Mouse (Mus musculus) layer of hippocampus, postnatal 25 days (tissue): ENCODE results near the gene Hs3st5. TPM values are rescaled to one million over a fixed set of nuclear protein-coding genes. Genes with fewer than 3 reads are reported as not detected.
"Not testable (repeated sequence)": the region's sequence is repeated elsewhere in the genome, so short reads cannot be mapped to it uniquely, and the experiment has no call there.

ENCODE experiments used
- DNase-seq, 2 experiments: peaks; one replicate each; pipeline ENCODE4 v3.0.0; 2022; ENCODE audit warnings: mixed read lengths in 2 of 2, low spot score in 1 of 2; ENCODE audit errors: extremely low spot score in 1 of 2
- total RNA-seq, 2 experiments: library from RNA; stranded (reverse); gene quantifications; 2 replicates each; pipeline ENCODE4 v1.2.3; 2021

Gene Hs3st5
- total RNA-seq, 2 experiments from 2014 or later, result 1.6 to 1.9 TPM

DNA sequence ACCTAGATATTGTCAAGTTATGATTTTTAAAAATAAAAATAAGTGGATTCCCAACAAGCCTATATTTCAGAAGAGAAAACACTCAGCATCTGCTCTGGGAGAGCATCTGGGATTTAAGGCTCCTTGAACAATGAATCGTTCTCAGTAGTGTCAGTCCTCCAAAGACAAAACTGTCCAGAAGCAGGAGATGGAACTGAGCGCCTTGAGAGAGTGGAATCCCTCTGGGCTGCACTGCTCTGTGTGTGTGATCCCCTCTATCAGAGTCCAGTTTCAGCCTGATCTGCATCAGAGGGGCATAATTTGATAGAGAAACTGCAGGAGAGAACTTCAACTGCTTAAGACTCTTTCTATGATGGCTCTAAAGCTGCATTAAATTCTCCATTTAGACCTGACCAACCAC, 49.5 kb downstream of the Hs3st5 start:
- no peak for DNase-seq

DNA sequence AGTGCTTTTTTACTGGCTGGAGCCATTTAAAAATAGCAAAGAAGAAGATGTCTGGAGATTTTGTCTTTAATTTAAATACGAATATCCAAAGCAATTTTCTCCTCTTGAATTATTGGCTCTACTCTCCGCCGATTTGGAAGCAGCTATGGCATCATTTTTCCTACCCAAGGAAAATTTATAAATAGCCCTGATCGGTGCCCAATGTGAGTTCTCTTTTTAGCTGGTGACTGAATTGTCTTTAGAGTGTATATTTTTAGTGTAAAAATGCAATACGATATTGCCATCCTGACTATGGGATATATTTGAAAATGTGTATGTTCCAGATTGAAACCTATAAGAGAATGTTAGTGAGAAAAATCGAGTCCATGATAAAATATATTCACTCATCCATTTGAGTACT, 51.1 kb downstream of the Hs3st5 start:
- no peak for DNase-seq

DNA sequence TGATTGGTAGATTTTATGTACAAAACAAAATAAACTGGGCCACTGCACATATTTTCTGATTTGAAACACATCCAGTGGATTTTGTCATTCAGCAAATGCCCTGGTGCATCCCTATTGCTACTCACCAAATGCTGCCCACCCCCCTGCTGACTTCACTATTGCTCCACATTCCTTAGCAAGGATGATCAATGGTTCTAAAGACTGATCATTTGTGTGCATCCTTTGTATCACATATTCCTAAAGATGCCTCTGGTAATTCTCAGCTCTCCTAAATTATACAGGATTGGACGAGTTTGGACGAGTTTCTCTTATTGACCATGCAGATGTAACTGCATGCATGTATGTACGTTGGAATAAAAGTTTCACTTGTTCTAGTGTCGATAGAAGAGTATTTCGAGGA, 52.1 kb downstream of the Hs3st5 start:
- DNase-seq, result no peak

DNA sequence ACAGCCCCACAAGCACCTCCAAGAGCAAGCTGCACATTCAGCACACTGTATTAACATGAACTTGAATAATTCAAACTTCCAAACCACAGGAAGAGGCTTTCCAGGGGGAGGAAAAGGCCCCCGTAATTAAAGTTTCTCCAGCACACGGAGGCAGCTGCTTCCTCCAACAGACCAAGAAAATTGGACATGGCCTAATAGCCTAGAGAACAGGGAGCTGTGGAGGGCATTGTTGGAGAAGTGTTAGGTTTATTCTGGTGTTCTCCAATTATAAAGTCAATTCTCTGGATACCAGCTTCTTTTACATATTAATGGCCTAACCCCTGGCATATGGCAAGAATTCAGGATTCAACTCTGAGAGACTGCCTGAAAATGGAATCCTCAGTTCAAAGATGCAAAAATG, 60.6 kb downstream of the Hs3st5 start:
- DNase-seq, result no peak

DNA sequence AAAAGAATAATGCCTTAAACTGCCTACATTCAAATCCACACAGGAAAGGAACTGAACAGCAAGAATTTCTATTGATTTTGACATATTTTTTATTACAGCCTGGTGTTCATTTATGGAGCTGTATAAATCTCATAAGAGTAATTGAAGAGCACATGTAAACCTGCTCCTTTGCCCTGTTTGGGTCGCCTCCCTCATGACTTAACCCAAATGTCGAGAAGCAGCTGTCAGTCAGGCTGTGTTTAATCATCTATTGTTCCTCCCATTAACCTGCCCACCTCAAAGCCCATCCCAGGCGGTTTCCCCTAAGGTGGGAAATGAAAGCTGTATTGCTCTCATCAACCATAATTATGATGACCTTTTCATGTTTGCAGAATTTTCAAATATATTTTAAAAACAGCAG, 65.9 kb downstream of the Hs3st5 start:
- no peak for DNase-seq

DNA sequence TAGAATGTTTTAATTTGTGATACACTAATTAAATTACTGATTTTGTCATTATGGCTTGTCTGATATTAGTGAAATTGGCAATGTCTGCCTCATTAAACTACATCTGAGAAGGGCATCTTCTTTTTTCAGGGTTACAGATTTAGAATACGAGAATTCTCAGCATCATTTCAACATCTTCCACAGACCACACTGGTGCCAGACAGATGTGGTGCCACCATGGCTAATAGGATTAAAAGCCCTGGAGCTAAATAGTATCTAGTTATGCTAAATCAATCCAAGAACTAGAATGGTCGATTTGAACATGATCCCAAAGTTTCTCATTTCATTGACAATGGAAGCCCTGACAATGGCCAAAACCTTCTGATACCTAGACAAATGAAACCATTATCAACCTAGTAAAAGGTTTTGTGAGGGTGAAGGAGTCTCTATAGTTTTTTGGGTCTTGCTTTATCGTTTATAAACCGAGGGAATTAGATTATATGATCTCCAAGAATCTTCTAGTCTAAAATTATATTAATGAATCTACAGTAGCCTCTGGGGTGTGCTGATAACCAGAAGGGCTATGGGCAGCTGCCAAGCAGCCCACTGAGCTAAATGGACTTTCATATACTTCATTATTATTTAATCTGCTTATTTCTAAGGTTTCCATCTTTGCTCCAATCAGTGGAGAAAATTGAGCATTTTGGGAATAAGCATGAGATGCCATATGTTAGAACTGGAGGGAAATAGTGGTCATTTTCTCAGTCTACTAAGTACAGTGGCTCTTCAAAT, 71.9 kb downstream of the Hs3st5 start:
- no peak for DNase-seq

DNA sequence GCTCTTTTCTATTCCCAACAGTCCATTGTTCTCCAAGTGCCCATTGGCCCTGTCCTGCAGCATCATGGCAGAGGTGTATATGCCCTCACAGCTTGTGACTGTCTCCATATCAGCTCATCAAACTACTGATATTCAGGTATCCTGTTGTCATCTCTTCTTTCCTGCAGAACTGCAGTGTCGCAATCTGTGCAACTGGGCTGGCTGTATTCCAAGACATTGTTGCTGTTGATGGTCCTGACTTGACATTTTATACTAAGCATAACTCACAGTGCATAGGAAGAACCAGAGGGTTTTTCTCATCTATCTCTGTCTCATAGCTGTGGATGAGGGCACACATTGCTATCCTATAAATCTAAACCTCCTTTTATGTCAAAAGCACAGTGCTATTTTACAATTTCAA, 103.8 kb downstream of the Hs3st5 start:
- DNase-seq, result no peak

DNA sequence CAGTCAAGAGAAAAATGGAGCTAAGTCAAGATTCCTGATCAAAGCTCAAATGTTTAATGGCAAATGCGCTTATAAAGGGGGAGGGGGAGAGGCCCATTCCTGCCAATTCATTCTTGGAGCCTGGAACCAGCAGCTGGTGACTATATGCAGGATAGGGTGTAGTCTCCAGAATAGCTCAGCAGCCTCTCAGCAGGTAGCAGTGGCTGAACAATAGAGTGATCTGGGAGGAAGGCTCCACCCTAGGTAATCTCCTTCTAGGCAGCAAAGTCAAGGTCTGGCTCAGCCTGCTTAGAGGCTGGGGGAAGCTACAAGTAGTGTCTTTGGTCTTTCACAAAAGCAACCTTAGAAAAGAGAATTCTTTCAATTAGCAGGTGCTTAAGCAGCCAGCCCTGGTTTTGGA, 104.8 kb downstream of the Hs3st5 start:
- not testable (repeated sequence) for DNase-seq

DNA sequence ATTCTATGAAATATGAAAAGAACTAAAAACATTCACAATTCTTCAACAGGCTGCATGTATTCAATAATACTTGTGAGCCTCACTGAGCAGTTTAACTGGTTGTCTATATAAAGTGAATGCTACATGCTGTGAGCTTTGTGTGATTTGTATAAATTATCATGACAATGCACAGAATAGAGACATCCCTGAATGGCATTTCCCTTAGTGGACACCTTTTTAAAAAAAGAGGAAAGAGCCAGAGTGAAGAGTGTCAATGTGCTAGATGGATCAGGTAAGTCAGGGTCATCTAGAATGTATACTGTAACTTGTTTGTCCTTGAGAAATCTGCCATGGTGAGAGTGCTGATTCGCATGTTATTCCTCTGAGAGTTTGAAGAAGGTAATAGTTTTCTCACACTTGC, 116.4 kb downstream of the Hs3st5 start:
- no peak for DNase-seq

DNA sequence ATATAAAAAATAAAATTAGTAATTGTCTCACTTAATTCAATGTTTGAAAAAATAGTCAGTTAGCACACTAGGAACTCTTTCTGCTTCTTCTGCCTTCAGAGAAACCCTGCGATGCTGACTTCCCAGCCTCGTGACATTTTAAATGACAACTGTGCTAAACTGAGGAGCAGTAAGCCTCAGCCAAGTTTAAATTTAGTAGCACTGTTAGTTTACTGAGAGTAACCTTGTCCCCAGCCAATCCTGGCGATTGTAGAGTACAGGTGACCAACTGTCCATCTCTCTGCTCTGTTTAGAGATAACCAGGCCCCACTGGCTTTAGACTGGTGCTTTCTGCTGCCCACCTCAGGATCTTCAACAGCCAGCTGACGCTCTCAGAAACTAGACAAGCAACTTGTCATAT, 121.3 kb downstream of the Hs3st5 start:
- no peak for DNase-seq

DNA sequence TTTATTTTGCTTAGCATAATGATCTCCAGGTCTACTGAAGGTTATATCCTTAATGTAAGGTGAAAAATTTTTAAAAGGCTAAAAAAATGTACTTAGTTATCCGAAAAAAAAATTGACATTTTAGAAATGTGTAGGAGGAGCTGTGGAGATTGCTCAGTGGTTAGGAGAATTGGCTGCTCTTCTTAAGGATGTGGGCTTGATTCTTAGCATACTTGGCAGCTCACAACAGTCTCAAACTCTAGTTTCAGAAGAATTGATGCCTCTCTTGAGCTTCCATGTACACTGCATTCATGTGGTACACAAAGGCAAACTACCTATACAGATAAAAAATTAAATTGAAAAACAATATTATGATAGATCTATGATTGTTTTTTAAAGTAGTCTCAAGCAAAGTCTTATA, 125.1 kb downstream of the Hs3st5 start:
- DNase-seq, result no peak

DNA sequence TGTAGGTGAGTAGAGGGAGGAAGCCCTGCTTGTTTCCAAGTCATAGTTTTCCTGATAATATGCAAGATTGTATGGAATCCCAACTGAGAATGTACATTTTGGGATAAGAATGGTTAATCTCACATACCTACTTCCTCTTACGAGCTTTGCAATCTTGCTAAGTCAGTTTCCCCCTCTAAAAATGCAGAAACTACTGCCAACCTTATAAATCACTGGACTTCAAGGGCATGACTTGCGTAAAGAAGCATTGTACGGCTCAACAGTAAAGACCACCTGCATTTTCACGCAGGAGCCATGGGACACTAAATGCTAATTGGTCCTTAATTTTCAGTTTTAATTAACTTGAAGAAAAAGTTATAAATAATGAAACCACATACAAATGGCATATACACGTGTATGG, 144.0 kb downstream of the Hs3st5 start:
- no peak for DNase-seq

DNA sequence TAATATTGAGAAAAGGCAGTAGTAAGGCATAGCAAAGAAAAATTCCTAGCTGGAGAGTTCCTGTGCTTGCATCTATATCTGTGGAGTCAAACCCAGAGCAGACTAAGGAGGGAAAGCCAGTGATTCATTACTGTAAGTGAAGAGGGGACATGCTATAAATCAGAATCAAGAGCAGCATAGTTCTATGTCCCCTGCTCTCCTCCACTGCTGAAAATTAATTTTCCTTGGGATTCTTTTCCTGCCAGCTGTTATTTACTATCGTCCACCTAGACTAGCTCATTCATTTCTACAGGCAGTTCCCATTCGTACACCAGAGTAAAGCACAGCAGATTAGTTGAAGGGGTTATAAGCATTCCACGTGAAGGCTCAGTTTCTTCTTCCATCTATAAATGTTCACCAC, 207.4 kb downstream of the Hs3st5 start:
- no peak for DNase-seq

DNA sequence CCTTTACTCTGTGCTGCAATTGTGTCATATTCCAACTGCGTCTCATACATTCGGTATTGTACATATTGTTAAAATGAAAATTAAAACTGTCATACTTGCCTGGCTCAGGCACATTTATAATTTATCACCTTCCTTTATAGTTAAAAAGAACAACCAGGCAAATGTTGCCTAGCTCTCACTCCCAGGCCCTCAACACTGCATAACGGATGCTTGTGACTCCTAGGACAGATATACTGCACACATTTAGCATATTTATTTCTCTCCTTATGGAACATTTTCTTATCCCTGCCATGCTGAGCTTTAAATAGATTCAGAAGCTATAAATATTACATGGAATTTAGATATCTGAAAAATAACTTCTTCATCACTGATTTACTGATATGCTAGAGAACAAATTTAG, 219.6 kb downstream of the Hs3st5 start:
- DNase-seq, result no peak

DNA sequence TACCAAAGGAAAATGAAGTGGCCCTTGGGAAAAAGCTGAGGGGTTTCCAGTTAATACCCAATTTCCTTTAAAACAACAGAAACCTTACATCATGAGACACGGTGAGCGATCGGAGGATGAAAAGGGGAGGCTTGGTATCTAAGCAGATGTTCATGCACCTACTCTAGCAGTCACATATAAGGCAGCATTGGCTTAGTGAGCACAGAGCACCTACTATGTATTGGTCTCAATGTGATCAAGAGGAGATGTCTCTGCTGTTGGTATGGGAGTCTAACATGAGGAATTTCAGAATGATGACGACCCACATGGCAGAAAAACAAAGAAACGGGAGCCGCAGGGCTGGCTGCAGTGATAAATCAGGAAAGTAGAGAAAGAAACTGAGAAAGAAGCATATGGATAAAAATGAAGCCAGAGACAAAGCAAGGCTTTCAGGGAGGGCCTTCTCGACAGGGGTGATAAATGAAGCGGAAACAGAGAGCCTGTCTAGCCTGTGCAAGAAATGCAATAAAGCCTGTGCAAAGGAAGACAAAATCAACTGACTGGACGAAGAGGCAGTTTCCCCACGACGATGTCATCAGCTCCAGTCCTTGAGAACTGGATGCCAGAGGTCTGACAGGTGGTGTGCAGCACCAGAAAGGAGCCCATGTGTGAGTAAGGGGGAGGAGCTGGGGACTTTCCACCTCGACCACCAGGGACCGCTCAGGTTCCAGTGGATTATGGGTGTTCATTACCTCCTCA, 222.9 kb downstream of the Hs3st5 start:
- DNase-seq, result no peak

DNA sequence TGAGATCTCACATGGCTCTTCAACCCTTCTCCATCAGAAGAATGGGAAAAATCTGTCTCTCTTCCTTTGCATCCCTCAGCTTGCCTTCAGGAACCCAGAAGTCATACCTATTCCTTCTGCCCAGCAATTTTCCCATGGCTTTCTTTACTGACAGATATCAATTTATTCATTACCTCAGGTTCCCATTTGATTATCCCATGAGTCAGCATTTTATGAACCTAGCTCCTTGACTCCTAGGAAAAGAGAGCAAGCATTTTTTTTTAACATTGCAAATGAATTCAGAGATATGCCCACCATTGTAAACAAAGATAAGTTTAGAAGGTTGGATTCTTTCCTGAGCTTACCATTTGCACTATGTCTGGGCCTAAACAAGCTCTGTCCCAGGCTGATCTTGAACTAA, 232.8 kb downstream of the Hs3st5 start:
- no peak for DNase-seq

DNA sequence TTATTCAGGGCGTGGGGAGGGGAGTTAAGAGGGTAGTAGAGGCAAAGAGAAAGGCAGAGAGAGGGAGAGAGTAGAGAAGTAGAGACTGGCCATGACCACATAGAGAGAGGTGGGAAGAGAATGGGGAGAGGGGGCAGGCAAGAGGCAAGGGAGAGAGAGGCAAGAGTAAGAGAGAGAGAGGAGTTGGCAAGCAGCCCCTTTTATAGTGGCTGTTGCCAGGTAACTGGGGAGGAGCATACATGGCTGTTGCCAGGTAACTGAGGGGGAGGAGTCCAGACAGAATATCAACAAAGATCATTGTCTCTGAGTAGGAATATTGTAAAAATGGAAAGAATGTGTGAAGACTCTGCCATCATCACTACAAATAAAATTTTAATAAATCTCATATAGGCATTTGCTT, 243.4 kb downstream of the Hs3st5 start:
- no peak for DNase-seq

DNA sequence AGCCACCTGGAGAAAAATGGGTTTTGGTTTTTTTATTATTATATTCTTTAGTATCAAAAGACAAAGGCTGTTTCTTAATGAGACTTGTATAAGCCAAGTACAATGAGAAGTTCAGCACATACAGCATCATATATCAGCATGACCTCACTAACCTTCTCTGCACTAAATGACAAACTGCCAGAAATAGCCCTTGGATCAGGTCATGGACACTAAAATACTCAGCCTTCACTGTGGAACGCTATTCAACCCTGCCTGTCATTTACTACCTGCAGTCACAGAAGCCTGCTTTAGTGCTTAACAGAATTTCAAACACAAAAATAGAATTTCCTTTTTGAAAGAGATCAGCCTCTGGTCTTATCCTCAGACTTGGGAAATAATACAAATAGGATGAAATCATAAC, 247.9 kb downstream of the Hs3st5 start:
- no peak for DNase-seq

DNA sequence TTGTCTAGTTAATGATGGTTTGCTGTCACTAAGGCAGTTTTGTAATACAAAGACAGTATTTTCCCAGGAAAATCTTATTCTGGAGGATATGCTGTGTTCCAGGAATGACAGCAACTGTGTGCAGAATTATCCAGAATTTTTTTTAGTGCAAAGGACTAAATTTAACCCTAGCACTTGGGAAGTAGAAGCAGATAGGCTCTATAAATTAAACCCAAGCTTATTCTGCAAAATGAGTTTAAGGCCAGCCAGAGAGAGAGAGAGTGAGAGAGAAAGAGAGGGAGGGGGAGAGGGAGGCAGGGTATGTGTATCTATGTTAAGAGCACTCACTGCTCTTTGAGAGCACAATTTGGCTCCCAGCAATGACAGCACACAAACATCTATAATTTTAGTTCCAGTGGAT, 267.0 kb downstream of the Hs3st5 start:
- DNase-seq, result no peak

DNA sequence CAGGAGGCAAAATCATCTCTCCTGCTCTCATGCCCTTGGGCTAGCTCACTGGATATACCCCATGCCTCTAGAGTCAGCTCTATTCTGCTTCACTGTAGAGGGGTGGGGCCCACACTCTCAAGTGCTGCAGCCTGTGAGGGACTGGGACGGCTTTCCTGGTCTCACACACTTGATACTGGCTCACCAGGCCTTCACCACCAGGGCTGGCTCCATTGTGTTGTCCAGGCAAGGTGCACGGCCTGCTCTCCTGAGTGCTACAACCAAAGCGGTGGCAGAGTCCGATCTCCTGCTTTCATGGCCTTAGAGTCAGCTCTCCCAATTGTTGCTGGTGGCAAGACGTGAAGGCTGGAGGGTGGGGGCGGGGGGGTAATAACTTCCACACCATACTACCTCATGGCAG, 268.3 kb downstream of the Hs3st5 start:
- no peak for DNase-seq

DNA sequence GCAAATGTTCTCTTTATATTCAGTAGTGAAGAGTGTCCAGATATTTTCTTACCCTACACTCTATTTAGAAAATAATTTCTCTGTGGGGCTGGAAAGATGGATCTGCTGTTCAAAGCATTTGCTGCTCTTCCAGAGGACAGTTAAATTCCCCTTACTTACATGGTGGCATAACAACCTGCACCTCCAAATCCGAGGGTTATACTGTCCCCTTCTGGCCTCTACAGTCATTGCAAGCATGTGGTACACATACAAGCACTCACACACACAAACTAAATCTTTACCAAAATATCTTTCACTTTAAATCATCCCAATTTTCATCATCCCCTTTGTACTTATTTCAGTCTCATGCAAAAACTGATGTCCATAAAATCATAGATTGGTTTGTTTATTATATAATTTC, 275.0 kb downstream of the Hs3st5 start:
- no peak for DNase-seq

DNA sequence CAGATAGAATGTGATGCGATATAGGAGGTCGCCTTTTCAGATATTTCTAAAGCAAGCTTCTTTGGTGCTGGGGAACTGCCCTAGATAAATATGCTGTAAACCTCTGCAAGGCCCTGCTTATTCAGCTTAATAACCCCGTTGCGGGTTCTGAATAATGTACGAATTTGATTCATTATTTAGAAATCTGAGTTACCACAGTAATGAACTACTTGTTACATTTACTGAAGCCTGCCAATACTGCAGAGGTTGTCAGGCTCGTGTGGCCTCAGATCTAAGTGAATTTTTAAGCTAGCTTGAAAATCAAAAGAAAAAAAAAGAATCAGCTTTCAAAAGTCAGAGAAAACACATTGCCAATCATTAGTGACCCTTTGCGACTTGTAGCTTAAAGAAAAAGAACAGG, 280.4 kb downstream of the Hs3st5 start:
- no peak for DNase-seq
